Mouse (Mus musculus) embryonic facial prominence, embryonic 15.5 days (tissue): Measurements from ENCODE around the gene Arl8a. TPM values are rescaled to one million over a fixed set of nuclear protein-coding genes. Genes with fewer than 3 reads are reported as not detected.

Experiments used
- ATAC-seq: fragments of 200-750 bp; cut with Nextera tagmentation; 2 replicates; pipeline ENCODE4 v1.8.0; 2017; ENCODE audit warnings: low read depth, moderate TSS enrichment; ENCODE audit not compliant: insufficient number of reproducible peaks, low FRiP score, low TSS enrichment
- H3K27ac ChIP-seq: fragments of 300-500 bp; sonication (generic); replicated peaks from 2 replicates; pipeline ENCODE4 v1.5.1; 2015; ENCODE audit warnings: mild to moderate bottlenecking, inconsistent platforms
- H3K27me3 ChIP-seq: fragments of 300-500 bp; sonication (generic); 2 replicates; pipeline ENCODE4 v1.6.1; 2015; ENCODE audit warnings: inconsistent platforms
- H3K36me3 ChIP-seq: fragments of 300-500 bp; sonication (generic); 2 replicates; pipeline ENCODE4 v1.6.1; 2015; ENCODE audit warnings: mild to moderate bottlenecking, inconsistent platforms
- H3K4me1 ChIP-seq: fragments of 300-500 bp; sonication (generic); 2 replicates; pipeline ENCODE4 v1.6.1; 2015; ENCODE audit warnings: inconsistent platforms
- H3K4me2 ChIP-seq: fragments of 300-500 bp; sonication (generic); replicated peaks from 2 replicates; pipeline ENCODE4 v1.6.1; 2015; ENCODE audit warnings: mild to moderate bottlenecking, inconsistent platforms
- H3K4me3 ChIP-seq: fragments of 300-500 bp; sonication (generic); replicated peaks from 2 replicates; pipeline ENCODE4 v1.5.1; 2015; ENCODE audit warnings: mild to moderate bottlenecking, inconsistent platforms
- H3K9ac ChIP-seq: fragments of 300-500 bp; sonication (generic); 2 replicates; pipeline ENCODE4 v1.6.1; 2015; ENCODE audit warnings: inconsistent platforms
- H3K9me3 ChIP-seq: fragments of 300-500 bp; sonication (generic); replicated peaks from 2 replicates; pipeline ENCODE4 v1.6.1; 2016; ENCODE audit warnings: inconsistent platforms
- WGBS: fragments of 180-500 bp; shearing (Covaris S2); methylation state at CpG from one replicate; pipeline ENCODE4 v1.1.7; 2015; 5-methylcytosine and 5-hydroxymethylcytosine counted together
- polyA plus RNA-seq: library from polyadenylated mRNA; unstranded; fragments of >200 nt; fragmentation: Nextera tagmentation; extraction: Ambion mirVana; gene quantifications from 2 replicates; pipeline ENCODE4 v1.2.1, GENCODE M21; 2015

Arl8a gene
- polyA plus RNA-seq, 1 experiment from 2014 or later, result 85.7 TPM

DNA sequence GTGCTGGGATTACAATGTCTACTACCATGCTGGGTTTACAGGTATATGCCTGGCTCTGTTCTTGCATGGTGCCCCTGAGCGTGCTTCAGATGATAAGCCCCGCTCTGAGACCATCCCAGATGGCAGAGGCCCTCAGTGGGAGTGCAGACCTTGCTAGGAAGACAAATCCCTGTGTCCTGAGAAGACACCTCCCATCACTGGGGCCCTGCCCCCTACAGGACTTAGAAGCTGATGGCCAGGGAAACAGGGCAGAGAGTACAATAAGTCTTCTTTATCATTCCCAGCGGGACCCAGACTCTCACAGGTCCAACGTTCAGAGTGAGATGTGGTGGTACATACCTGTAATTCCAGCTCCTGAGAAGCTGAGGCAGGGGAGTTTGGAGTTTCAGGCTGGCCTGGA is 58.6 kb downstream of the Arl8a start:
- H3K36me3 ChIP-seq, result no peaks in the 10 kb centered on the region
- H3K9me3 ChIP-seq, result no peaks in the 10 kb centered on the region
- 58% methylated on average over 4 of the region's 4 CpGs for WGBS
- no peak overlapping the region for H3K4me3 ChIP-seq
- H3K27ac ChIP-seq, result no peak overlapping the region
- no peak overlapping the region for H3K9ac ChIP-seq
- no peak for ATAC-seq
- no peak overlapping the region for H3K4me2 ChIP-seq
- H3K27me3 ChIP-seq, result no peaks in the 10 kb centered on the region
- no peaks in the 10 kb centered on the region for H3K4me1 ChIP-seq

Other genes starting within 250 kb of the Arl8a start
- 9.6 and 9.9 TPM in 2 replicates for gene Ppp1r12b, start 190.9 kb upstream of the Arl8a start, polyA plus RNA-seq
- gene Ube2t, start 184.3 kb upstream of the Arl8a start, polyA plus RNA-seq, result 27.0 and 30.3 TPM in 2 replicates
- 14.2 and 15.1 TPM in 2 replicates for gene Lgr6, start 41.5 kb upstream of the Arl8a start, polyA plus RNA-seq
- 2.6 and 2.8 TPM in 2 replicates for gene Ptpn7, start 14.1 kb upstream of the Arl8a start, polyA plus RNA-seq
- gene Gpr37l1, start 20.9 kb downstream of the Arl8a start, polyA plus RNA-seq, result 0.16 TPM in 1 of 2 replicates, not detected in the other
- 26.8 and 30.2 TPM in 2 replicates for gene Elf3, start 111.7 kb downstream of the Arl8a start, polyA plus RNA-seq
- gene Rnpep, start 137.3 kb downstream of the Arl8a start, polyA plus RNA-seq, result 94.1 and 105 TPM in 2 replicates
- 188 and 196 TPM in 2 replicates for gene Timm17a, start 167.0 kb downstream of the Arl8a start, polyA plus RNA-seq
- gene Lmod1, start 178.0 kb downstream of the Arl8a start, polyA plus RNA-seq, result 1.0 TPM in 2 replicates
- gene Shisa4, start 228.4 kb downstream of the Arl8a start, polyA plus RNA-seq, result 30.8 and 32.3 TPM in 2 replicates